Mouse (Mus musculus) inflammation-experienced regulatory T-cells (primary cell): ENCODE data around the gene Spaar. TPM values are rescaled to one million over a fixed set of nuclear protein-coding genes. Genes with fewer than 3 reads are reported as not detected.

Experiments
- polyA plus RNA-seq, 2 experiments: library from polyadenylated mRNA; unstranded; fragments of 100-300 nt; shearing (Covaris generic); gene quantifications; one replicate each; pipeline ENCODE4 v1.2.1; 2017

Gene Spaar
- 1 to 10 TPM in 1 of 2 experiments, under 1 TPM in 1; 0.48 to 1.3 TPM for polyA plus RNA-seq

DNA sequence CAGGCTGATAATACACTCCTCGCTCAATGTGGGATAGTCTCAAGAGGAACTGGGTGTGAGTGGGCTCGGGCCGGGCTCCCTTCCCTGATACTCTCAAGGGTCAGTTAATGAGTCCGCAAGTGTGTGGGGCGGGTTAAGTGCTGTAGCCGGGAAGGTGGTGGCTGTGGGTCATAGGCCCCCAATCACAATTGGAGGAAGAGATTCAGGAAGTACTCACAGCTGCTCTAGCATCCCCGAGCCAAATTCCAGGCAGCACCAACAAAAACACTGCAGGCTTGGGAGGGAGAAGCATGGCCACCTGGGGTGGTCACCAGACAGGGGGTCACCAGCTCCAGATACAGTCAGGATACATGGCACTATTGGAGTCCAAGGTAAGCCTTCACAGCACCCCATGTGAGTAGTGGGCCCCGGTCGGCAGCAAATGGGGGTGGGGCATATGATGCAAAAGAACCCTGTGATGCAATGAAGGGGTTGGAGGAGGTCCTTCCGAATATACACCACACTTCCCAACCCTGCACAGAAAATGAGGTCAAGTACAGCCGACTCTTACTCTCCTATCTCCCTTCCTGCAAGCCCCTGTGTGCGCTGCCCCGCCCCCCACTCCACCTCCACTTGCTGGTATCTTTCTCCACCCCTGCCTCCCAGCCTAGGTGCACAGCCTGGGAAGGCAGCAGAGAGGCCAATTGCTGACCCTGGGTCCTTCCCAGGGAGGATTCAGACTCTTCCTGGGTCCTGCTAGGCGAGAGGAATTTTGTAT, at the start of gene Spaar:
TSS of gene Spaar (plus strand) at position 241 of the 757 bp plus-strand sequence.

DNA sequence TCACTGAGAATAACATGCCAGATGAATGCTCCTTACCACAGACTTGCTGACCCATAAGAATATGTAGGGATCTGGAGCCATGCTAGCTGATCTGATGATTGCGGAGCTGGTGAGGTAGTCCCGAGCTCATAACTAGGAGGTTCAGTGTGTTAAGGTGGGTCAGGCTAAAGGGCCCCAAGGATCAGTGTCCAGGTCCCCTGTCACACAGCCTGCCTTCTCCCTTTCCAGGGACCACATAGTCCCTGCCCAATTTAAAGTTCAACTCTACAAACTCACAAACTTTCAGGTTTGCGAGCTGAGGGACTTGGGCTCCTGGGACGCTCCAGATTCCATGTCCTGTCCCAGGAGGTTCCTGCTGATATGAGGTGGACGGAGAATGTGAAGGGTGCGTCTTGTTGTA, 29.1 kb upstream of the Spaar start, which contains the start of gene Olfr70:
TSS of gene Olfr70 (minus strand) at position 101 of the 400 bp plus-strand sequence.

DNA sequence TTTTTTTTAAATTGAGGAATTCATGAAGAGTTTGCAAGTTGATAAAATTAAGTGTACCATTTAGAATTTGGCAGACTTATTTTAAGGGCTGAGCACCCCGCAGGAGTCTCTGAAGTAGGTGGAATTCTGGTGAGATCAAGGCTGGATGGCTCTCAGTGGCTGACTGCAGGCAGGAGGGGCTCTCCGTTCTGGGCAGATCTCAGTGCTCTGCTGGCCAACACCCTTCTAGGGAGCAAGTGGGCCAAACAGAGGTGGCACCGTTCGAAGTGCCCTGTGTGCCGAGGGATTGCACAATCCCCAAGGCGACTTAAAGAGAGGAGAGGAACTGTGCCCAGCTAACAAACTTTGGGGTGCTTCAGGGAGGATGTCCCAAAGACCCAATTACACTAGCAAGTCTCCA, 20.0 kb upstream of the Spaar start, which contains the start of gene Olfr71:
TSS of gene Olfr71 (minus strand) at position 387 of the 400 bp plus-strand sequence.

DNA sequence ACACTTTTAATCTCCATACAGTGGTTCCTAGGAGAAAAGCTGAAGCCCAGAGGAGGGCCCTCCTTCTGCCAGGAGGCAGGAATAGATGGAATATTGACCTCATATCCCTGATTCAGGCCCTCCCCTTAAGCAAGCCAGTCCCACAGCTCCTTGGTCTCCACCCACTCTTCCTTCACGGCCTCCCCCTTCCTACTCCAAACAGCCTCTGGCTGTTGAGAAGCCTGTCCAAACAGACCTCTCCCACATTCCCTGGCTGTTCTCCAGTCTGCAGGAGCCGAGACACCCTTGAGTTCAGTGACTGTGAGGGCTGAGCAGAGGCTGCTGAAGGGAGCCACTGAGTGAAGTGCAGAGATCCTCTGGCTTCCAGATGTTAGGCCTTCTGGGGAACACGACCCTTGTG, 2.8 kb upstream of the Spaar start, which contains the start of gene Hrct1:
TSS of gene Hrct1 (plus strand) at position 194 of the 400 bp plus-strand sequence.

DNA sequence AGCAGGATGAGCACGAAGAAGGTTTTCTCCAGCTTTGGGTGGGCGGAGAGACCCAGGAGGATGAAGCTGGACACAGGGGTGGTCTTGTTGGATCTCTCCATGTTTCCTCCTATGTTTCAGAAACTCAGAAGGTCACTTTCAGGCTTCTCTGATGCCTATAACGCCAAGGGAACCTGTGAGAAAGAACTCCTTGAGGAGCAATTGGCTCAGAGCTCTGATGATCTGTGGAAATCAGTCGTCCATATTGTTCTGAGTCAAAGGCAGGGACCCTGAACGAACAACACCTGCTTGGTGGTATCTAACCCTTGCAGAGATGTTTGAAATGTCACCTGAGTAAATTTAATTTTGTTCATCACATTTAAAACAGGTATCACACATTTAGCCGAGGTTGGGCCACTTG, 41.1 kb downstream of the Spaar start, which contains the start of gene Olfr159:
TSS of gene Olfr159 (minus strand) at position 101 of the 400 bp plus-strand sequence.

Other genes with a start within 250 kb of the Spaar start
- 100 to 1,000 TPM; 134 to 225 TPM for gene Sit1, start 246.3 kb upstream of the Spaar start, polyA plus RNA-seq
- 10 to 100 TPM; 89.1 to 99.6 TPM for gene Ccdc107, start 237.1 kb upstream of the Spaar start, polyA plus RNA-seq
- gene Arhgef39, start 230.3 kb upstream of the Spaar start, polyA plus RNA-seq: 1 to 10 TPM; 3.8 to 5.5 TPM
- 1 to 10 TPM in 1 of 2 experiments, under 1 TPM in 1; 0.51 to 1.4 TPM for gene Car9, start 223.1 kb upstream of the Spaar start, polyA plus RNA-seq
- under 1 TPM in 1 of 2 experiments, not detected in 1; 0.37 TPM for gene Tpm2, start 206.3 kb upstream of the Spaar start, polyA plus RNA-seq
- 10 to 100 TPM; 82.9 to 91.0 TPM for gene Creb3, start 167.7 kb upstream of the Spaar start, polyA plus RNA-seq
- gene Tln1, start 167.3 kb upstream of the Spaar start, polyA plus RNA-seq: 100 to 1,000 TPM; 223 to 237 TPM
- 10 to 100 TPM; 12.9 to 21.1 TPM for gene Rgp1, start 151.3 kb upstream of the Spaar start, polyA plus RNA-seq
- 10 to 100 TPM; 43.6 to 49.6 TPM for gene Gba2, start 151.2 kb upstream of the Spaar start, polyA plus RNA-seq
- 1 to 10 TPM; 3.0 to 3.9 TPM for gene Msmp, start 145.5 kb upstream of the Spaar start, polyA plus RNA-seq
- under 1 TPM; 0.53 to 0.72 TPM for gene Npr2, start 98.1 kb upstream of the Spaar start, polyA plus RNA-seq
- under 1 TPM; 0.27 to 0.81 TPM for gene Spag8, start 76.4 kb upstream of the Spaar start, polyA plus RNA-seq
- 10 to 100 TPM; 64.9 to 74.6 TPM for gene Hint2, start 73.6 kb upstream of the Spaar start, polyA plus RNA-seq
- 1 to 10 TPM; 1.4 to 2.3 TPM for gene Tmem8b, start 61.1 kb upstream of the Spaar start, polyA plus RNA-seq
- 1 to 10 TPM in 1 of 2 experiments, under 1 TPM in 1; 0.99 to 2.8 TPM for gene Fam221b, start 60.9 kb upstream of the Spaar start, polyA plus RNA-seq
- gene Olfr70, start 29.2 kb upstream of the Spaar start, polyA plus RNA-seq: not detected
- under 1 TPM in 1 of 2 experiments, not detected in 1; 0.10 TPM for gene Olfr71, start 19.8 kb upstream of the Spaar start, polyA plus RNA-seq
- not detected for gene Hrct1, start 2.8 kb upstream of the Spaar start, polyA plus RNA-seq
- gene Olfr159, start 41.0 kb downstream of the Spaar start, polyA plus RNA-seq: not detected
- under 1 TPM; 0.08 to 0.32 TPM for gene Olfr156, start 93.9 kb downstream of the Spaar start, polyA plus RNA-seq
- 1 to 10 TPM in 1 of 2 experiments, under 1 TPM in 1; 0.19 to 1.4 TPM for gene Olfr157, start 110.2 kb downstream of the Spaar start, polyA plus RNA-seq
- gene Olfr155, start 121.5 kb downstream of the Spaar start, polyA plus RNA-seq: under 1 TPM; 0.43 to 0.98 TPM
- gene Reck, start 145.5 kb downstream of the Spaar start, polyA plus RNA-seq: 1 to 10 TPM; 4.8 to 7.1 TPM
- gene Glipr2, start 227.4 kb downstream of the Spaar start, polyA plus RNA-seq: 100 to 1,000 TPM; 181 to 284 TPM